Mouse (Mus musculus) kidney, adult 8-10 months (tissue): Measurements from ENCODE around the gene 4931428F04Rik.

Experiments used
- DNase-seq, 2 experiments: peaks; one replicate each; pipeline ENCODE4 v3.0.0; 2022

Gene 4931428F04Rik

GRCm38 (mm10) chr8:105289805-105290460 lies at the start of gene 4931428F04Rik:
Gene 4931428F04Rik, minus strand, starts transcription at chr8:105289864.
- no peak for DNase-seq

- no peak for DNase-seq
These were observed 49.3 kb upstream of the 4931428F04Rik start for GRCm38 (mm10) chr8:105338992-105339391.

GRCm38 (mm10) chr8:105336373-105337130 lies 46.9 kb upstream of the 4931428F04Rik start:
- no peak for DNase-seq

- DNase-seq: no peak
These were observed 42.9 kb upstream of the 4931428F04Rik start for GRCm38 (mm10) chr8:105332523-105332922.

GRCm38 (mm10) chr8:105331931-105332330 lies 42.3 kb upstream of the 4931428F04Rik start:
- no peak for DNase-seq

- DNase-seq: no peak
These were observed 41.8 kb upstream of the 4931428F04Rik start for GRCm38 (mm10) chr8:105331469-105331868.

GRCm38 (mm10) chr8:105330325-105330724 lies 40.7 kb upstream of the 4931428F04Rik start:
- no peak for DNase-seq

GRCm38 (mm10) chr8:105326968-105327367 lies 37.3 kb upstream of the 4931428F04Rik start:
- DNase-seq: no peak

GRCm38 (mm10) chr8:105326141-105326672 lies 36.5 kb upstream of the 4931428F04Rik start, which contains the start of the genes Lrrc29 and Tmem208:
Gene Lrrc29, minus strand, starts transcription at chr8:105326278.
Gene Tmem208, plus strand, starts transcription at chr8:105326354.
- peak; percentile 95 to 97 for DNase-seq

GRCm38 (mm10) chr8:105325641-105326093 lies 36.0 kb upstream of the 4931428F04Rik start:
- DNase-seq: peak in 1 of 2 experiments; percentile 43

- no peak for DNase-seq
These were observed 33.5 kb upstream of the 4931428F04Rik start for GRCm38 (mm10) chr8:105323183-105323582.

- DNase-seq: no peak
These were observed 29.1 kb upstream of the 4931428F04Rik start for GRCm38 (mm10) chr8:105318662-105319190.

- DNase-seq: no peak
These were observed 28.3 kb upstream of the 4931428F04Rik start for GRCm38 (mm10) chr8:105317941-105318340.

GRCm38 (mm10) chr8:105315073-105315769 lies 25.6 kb upstream of the 4931428F04Rik start:
- DNase-seq: no peak

GRCm38 (mm10) chr8:105313622-105314402 lies 24.1 kb upstream of the 4931428F04Rik start:
- DNase-seq: no peak

- DNase-seq: no peak
These were observed 23.3 kb upstream of the 4931428F04Rik start for GRCm38 (mm10) chr8:105312891-105313481.

GRCm38 (mm10) chr8:105311718-105312117 lies 22.1 kb upstream of the 4931428F04Rik start:
- no peak for DNase-seq

GRCm38 (mm10) chr8:105310118-105310517 lies 20.5 kb upstream of the 4931428F04Rik start:
- no peak for DNase-seq

GRCm38 (mm10) chr8:105309142-105309847 lies 19.6 kb upstream of the 4931428F04Rik start:
- DNase-seq: no peak

GRCm38 (mm10) chr8:105308428-105308827 lies 18.8 kb upstream of the 4931428F04Rik start:
- no peak for DNase-seq

- no peak for DNase-seq
These were observed 18.0 kb upstream of the 4931428F04Rik start for GRCm38 (mm10) chr8:105307670-105308069.
